Mouse (Mus musculus): ENCODE measurements at regions not wholly inside any gene's neighbourhood (a gene's known extent, or its start where the extent isn't known, plus 50 kb on each side); places are given as distances from the start of the nearest gene placed in this dataset.

DNA sequence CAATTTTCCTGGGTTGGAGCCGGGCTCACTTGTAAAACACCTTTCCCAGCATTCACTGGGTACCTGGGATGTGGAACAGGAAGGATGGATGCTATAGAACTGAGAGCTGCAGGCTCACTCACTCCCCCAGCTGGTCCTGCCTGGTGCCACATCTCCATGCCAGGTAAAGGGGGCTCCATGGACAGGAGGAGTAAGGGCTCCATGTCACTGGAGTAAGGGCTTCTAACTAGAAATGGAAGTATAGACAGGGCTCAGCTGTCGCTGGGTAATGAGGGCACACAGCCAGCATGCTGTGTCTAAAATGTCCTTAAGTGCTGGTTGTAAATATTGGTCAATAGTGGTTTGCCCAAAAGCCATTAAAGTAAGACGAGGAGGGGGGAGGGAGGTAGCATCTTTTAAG lies 99.4 kb upstream of the Gpr12 start:
- no peak for DNase-seq

GRCm38 (mm10) chr5:146683554-146683953 lies 98.5 kb upstream of the Gpr12 start:
- no peak for DNase-seq

- DNase-seq, result no peak
Observed at GRCm38 (mm10) chr5:146682893-146683292, 97.9 kb upstream of the Gpr12 start.

DNA sequence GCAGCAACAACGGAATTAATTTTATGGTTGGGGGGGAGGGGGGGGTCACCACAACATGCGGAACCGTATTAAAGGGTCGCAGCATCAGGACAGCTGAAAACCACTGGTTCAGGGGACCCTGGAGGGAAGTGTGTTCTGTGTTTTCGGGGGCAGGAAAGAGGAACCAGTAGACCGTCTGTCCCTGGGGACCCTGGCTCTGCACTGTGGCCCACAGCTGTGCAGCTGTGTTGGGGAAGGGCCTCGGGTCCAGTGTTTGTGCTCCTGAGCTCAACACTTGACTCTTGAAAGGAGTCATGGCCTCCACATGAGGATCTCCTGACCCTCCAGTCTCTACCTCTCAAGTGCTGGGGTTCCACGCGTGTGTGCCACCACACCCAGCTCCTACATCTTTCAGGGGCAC lies 96.5 kb upstream of the Gpr12 start:
- DNase-seq, result no peak

GRCm38 (mm10) chr5:146679198-146679681 lies 94.2 kb upstream of the Gpr12 start:
- no peak for DNase-seq

GRCm38 (mm10) chr5:146678775-146679170 lies 93.7 kb upstream of the Gpr12 start:
- DNase-seq, result no peak

- no peak for DNase-seq
Observed at GRCm38 (mm10) chr5:146678049-146678774, 93.2 kb upstream of the Gpr12 start.

- DNase-seq, result no peak
Observed at GRCm38 (mm10) chr5:146677151-146677515, 92.1 kb upstream of the Gpr12 start.

- peak; percentile 84 to 89 for DNase-seq
Observed at GRCm38 (mm10) chr5:146676470-146677150, 91.6 kb upstream of the Gpr12 start.

GRCm38 (mm10) chr5:146675887-146676277 lies 90.8 kb upstream of the Gpr12 start:
- DNase-seq, result no peak

DNA sequence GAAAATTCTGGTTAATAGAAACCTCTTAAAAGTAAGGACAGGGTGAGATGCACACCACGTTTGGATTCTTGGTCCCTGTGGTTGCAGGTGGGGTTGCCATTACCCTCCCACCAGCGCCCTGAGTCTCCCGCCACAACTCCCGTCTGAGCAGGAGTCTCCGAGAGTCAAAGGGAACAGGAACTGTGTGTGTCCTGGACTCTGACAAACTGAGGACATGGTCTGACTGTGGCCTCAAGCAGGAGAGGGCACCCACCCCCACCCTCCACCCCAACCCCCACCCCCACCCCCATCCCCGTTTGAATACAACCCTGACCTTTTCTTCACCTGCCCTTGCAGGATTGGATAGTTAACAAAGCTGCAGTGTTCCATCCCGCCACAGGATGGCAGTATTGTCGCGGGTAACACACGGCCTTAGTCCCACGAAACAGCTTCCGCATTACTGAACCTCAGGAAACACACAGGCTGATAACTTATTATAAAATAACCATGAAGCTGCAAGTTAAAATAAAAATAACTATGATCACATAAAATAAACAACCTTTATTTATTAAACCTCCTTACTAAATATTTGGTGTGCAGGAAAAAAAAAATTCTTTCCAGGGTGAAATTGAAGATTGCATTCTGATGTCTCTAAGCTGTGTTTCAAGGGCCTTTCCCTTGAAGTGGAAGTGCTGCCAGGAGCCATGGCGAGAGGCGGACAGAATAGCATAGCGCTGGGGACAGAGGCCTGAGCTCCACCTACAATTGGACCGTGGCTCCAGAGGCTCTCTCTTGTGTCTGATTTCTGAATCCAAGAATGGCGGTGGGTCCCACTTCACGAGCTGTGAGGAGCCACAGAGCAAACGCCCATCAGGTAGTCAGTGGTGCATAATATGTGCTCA lies 90.2 kb upstream of the Gpr12 start:
- peak; percentile 77 to 80 for DNase-seq

DNA sequence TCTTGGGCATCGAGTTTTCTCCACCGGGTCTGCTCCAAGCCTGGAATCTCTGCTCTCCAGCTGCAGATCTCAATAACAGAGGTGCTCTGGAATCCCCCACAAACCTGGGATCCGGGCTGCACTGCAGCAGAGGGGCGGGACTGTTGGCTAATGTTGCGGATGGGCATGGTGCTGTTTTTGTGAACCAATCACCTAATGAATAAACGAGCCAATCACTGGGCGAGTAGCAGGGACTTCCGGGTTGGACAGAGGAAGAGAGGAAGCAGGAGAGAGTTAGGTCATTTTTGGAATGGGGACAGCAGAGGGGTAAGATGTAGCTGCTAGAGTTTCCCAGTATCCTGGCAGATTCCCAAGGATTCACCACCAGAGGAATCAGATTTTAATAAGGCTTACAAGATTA lies 76.7 kb upstream of the Gpr12 start:
- DNase-seq, result no peak

- DNase-seq, result no peak
Observed at GRCm38 (mm10) chr5:146657228-146657627, 72.2 kb upstream of the Gpr12 start.

- DNase-seq, result no peak
Observed at GRCm38 (mm10) chr5:146655394-146655793, 70.4 kb upstream of the Gpr12 start.

GRCm38 (mm10) chr5:146653686-146654450 lies 68.8 kb upstream of the Gpr12 start:
- no peak for DNase-seq

DNA sequence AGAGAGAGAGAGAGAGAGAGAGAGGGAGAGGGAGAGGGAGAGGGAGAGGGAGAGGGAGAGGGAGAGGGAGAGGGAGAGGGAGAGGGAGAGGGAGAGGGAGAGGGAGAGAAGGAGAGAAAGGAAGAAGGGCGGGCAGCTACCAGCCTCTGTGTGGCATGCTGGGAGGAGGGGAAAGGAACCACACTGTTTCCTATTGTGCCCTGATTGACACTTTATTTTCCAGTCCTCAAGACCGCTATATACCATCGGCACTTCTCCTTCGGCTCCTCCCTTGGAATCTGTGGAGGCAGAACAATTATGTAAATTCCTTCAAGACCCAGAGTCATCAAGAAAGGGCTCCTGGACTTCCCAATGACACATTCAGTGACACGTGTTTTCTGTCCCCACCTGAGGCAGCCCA lies 67.8 kb upstream of the Gpr12 start:
- no peak for DNase-seq

DNA sequence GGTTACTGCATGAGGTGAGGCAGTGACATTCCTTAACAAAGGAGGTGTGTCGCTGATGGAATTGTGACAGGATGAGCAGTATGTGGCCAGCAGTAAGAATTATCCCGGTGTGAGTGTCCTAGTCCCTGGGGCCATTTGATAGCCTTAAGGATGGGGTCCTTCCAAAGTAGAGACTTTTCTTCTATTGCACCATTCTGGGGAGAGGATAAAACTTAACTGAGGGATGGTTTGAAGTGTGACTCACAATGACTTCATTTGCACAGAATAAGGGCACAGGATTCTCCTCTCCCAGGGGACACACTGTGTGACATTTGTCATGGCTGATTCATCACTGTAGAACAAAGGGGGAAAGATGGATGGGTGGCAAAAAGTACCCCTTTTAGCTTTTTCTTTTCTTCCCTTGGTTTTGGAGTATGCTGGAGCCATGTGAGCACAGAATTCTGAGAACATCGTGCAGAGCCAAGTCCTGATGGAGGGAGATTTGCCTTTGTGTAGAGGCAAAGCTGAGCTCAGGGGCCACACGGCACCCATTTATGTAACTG lies 63.6 kb upstream of the Gpr12 start:
- no peak for DNase-seq

- DNase-seq, result no peak
Observed at GRCm38 (mm10) chr5:146647628-146648380, 62.8 kb upstream of the Gpr12 start.

DNA sequence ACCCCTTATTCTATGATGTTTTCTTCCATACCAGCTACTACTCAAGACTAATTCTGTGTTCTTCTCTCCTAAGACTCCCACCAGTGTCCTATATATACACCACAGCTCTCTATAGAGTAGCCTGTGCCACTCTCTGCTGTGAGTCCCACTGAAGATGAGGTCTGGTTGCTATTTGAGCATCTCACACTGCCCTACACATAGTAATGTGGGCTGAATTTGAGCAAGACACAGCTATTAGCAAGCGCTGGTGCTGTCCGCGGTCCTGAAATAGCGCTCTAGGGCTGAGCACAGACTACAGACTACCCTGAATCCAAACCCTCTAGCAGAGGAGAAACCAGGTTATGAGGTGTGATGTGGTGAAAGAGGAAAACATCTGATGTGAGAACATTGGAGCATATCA lies 59.5 kb upstream of the Gpr12 start:
- DNase-seq, result peak in 1 of 2 experiments; percentile 5

GRCm38 (mm10) chr5:146641931-146642330 lies 56.9 kb upstream of the Gpr12 start:
- no peak for DNase-seq

DNA sequence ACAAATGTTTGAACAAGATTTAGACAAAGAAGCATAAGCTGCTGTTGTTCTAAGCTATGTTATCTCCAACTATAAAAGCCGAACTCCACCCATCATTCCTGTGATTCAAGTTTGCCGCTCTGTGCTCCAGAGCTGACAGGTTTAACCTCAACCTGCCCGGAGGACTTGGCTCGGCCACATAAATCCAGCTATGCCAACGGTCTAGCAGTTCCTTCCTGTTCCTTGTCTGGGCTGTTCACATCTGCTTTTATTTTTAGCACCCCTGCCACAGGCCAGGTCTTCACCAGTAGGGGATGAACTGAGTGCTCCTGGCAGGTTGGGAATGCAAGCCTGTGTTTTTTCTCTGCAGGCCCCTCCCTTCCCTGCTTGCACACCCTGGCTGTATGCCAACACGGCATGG lies 51.8 kb upstream of the Gpr12 start:
- DNase-seq, result no peak

Data from lung, adult 18-20 months (tissue).